Comparison of ENCODE assay signal across 8 mouse cellular contexts in genomic region chr10:81426897-81427296, GRCm38 (mm10). TPM values are rescaled to one million over a fixed set of nuclear protein-coding genes. Genes with fewer than 3 reads are reported as not detected.
DNase-seq lines count a peak whose midpoint lies in the region; ATAC-seq and TF ChIP-seq lines count a peak whose summit lies in the region.

No protein-coding gene starts in this region.

- H3K36me3 ChIP-seq in intestine, embryonic 16.5 days (ENCODE audit: control insufficient read depth, insufficient read depth, low read length) = no peaks in the 10 kb centered on the region
- H3K36me3 ChIP-seq in limb, embryonic 14.5 days (ENCODE audit: control insufficient read depth, insufficient read depth, low read length) = 0 out of 2 replicates have a peak, but pooled peaks cover 1% of the 10 kb centered on the region
- no peaks in the 10 kb centered on the region for H3K36me3 ChIP-seq in midbrain, embryonic 13.5 days

- peak overlapping the region; percentile 78 for H3K4me2 ChIP-seq in intestine, embryonic 16.5 days (ENCODE audit: low read depth, low read length)
- peak overlapping the region; percentile 71 for H3K4me2 ChIP-seq in limb, embryonic 14.5 days (replicated peaks; ENCODE audit: low read depth, low read length, severe bottlenecking)
- H3K4me2 ChIP-seq in midbrain, embryonic 13.5 days (replicated peaks) = peak overlapping the region; percentile 60

- H3K27ac ChIP-seq in intestine, embryonic 16.5 days (ENCODE audit: low read length) = peak overlapping the region; percentile 54
- H3K27ac ChIP-seq in limb, embryonic 14.5 days (replicated peaks; ENCODE audit: low read depth, low read length) = peak overlapping the region; percentile 29; the same call in 1 of the 2 replicates
- H3K27ac ChIP-seq in midbrain, embryonic 13.5 days = no peak overlapping the region

- 1% methylated on average over 33 of the region's 38 CpGs for WGBS in intestine, embryonic 16.5 days
- WGBS in limb, embryonic 14.5 days = 0% methylated on average over 21 of the region's 38 CpGs
- WGBS in midbrain, embryonic 13.5 days = 1% methylated on average over 18 of the region's 38 CpGs

- ATAC-seq in intestine, embryonic 16.5 days = no peak
- ATAC-seq in limb, embryonic 14.5 days (ENCODE audit: low FRiP score, low read depth) = no peak
- no peak for ATAC-seq in midbrain, embryonic 13.5 days

- peak overlapping the region; percentile 81 for H3K9ac ChIP-seq in intestine, embryonic 16.5 days (ENCODE audit: low read depth, low read length)
- peak overlapping the region; percentile 77 for H3K9ac ChIP-seq in limb, embryonic 14.5 days (ENCODE audit: low read depth, low read length, severe bottlenecking)
- peak overlapping the region; percentile 51 for H3K9ac ChIP-seq in midbrain, embryonic 13.5 days (replicated peaks)

- peaks cover 50% of the 10 kb centered on the region for H3K4me1 ChIP-seq in intestine, embryonic 16.5 days (ENCODE audit: control insufficient read depth, insufficient read depth, low read length)
- peaks cover 34% of the 10 kb centered on the region for H3K4me1 ChIP-seq in limb, embryonic 14.5 days (ENCODE audit: control insufficient read depth, insufficient read depth, low read length)
- peaks cover 55% of the 10 kb centered on the region for H3K4me1 ChIP-seq in midbrain, embryonic 13.5 days (replicated peaks)

- peaks cover 7% of the 10 kb centered on the region; the same call in 1 of the 2 replicates for H3K27me3 ChIP-seq in intestine, embryonic 16.5 days (replicated peaks; ENCODE audit: control insufficient read depth, insufficient read depth, low read length)
- H3K27me3 ChIP-seq in limb, embryonic 14.5 days (ENCODE audit: control insufficient read depth, insufficient read depth, low read length) = 0 out of 2 replicates have a peak, but pooled peaks cover 4% of the 10 kb centered on the region
- peaks cover 66% of the 10 kb centered on the region for H3K27me3 ChIP-seq in midbrain, embryonic 13.5 days

- H3K4me3 ChIP-seq in intestine, embryonic 16.5 days (ENCODE audit: low read length) = peak overlapping the region; percentile 66
- H3K4me3 ChIP-seq in limb, embryonic 14.5 days (replicated peaks; ENCODE audit: low read length) = peak overlapping the region; percentile 73
- peak overlapping the region; percentile 36 for H3K4me3 ChIP-seq in midbrain, embryonic 13.5 days (replicated peaks)

- DNase-seq in right cerebral cortex, postnatal 10 days (ENCODE audit: low spot score in 2 of 2) = peak; percentile 62 to 69
- no peak for DNase-seq in right cerebral cortex, postnatal 36 days (ENCODE audit: low spot score in 2 of 2)
- DNase-seq in cerebellum, postnatal 14 days = peak; percentile 79 to 80
- DNase-seq in gastrocnemius, postnatal 36 days = peak; percentile 67 to 71
- DNase-seq in limb, embryonic 14.5 days (ENCODE audit: low spot score) = no peak
- DNase-seq in testis, postnatal 14 days (ENCODE audit: low spot score) = peak; percentile 58

- no peaks in the 10 kb centered on the region for H3K9me3 ChIP-seq in intestine, embryonic 16.5 days (ENCODE audit: control insufficient read depth, low read length)
- H3K9me3 ChIP-seq in limb, embryonic 14.5 days (ENCODE audit: control insufficient read depth, low read length) = no peaks in the 10 kb centered on the region
- no peaks in the 10 kb centered on the region for H3K9me3 ChIP-seq in midbrain, embryonic 13.5 days

- intact Hi-C loops in gastrocnemius, postnatal 36 days (cut with DNase I) = no loop called here

- no peak for TF ChIP-seq POLR2A in limb, embryonic 14.5 days (IDR thresholded peaks at IDR 0.05; ENCODE audit: borderline replicate concordance, extremely low read depth, insufficient read depth, insufficient read length)

RNA-seq across cellular contexts. Expression of gene Nfic, which starts 28.5 kb away (rescaled TPM):
- 100 to 1,000 TPM; 219 to 237 TPM for total RNA-seq in gastrocnemius, postnatal 36 days (2021)
- 49.8 and 55.8 TPM in 2 replicates for polyA plus RNA-seq in intestine, embryonic 16.5 days (2015; fragmentation: Nextera tagmentation; extraction: Ambion mirVana)
- polyA plus RNA-seq in limb, embryonic 14.5 days (2012; rRNA removed) = 38.1 and 56.4 TPM in 2 replicates
- polyA plus RNA-seq in limb, embryonic 14.5 days (2014; fragmentation: Nextera tagmentation; extraction: Ambion mirVana) = 97.3 and 98.9 TPM in 2 replicates
- 13.1 and 15.2 TPM in 2 replicates for polyA plus RNA-seq in midbrain, embryonic 13.5 days (2015; fragmentation: Nextera tagmentation; extraction: Ambion mirVana)

RNA-seq across cellular contexts. Expression of gene Smim24, which starts 34.0 kb away (rescaled TPM):
- total RNA-seq in gastrocnemius, postnatal 36 days (2021) = under 1 TPM; 0.37 to 0.38 TPM
- 426 and 504 TPM in 2 replicates for polyA plus RNA-seq in intestine, embryonic 16.5 days (2015; fragmentation: Nextera tagmentation; extraction: Ambion mirVana)
- 7.5 and 7.8 TPM in 2 replicates for polyA plus RNA-seq in limb, embryonic 14.5 days (2012; rRNA removed)
- polyA plus RNA-seq in limb, embryonic 14.5 days (2014; fragmentation: Nextera tagmentation; extraction: Ambion mirVana) = 4.3 and 4.6 TPM in 2 replicates
- 1.4 and 1.9 TPM in 2 replicates for polyA plus RNA-seq in midbrain, embryonic 13.5 days (2015; fragmentation: Nextera tagmentation; extraction: Ambion mirVana)

RNA-seq across cellular contexts. Expression of gene Gm48552, which starts 38.1 kb away (rescaled TPM):
- total RNA-seq in gastrocnemius, postnatal 36 days (2021) = under 1 TPM; 0.59 to 0.77 TPM
- polyA plus RNA-seq in intestine, embryonic 16.5 days (2015; fragmentation: Nextera tagmentation; extraction: Ambion mirVana) = 0.55 and 1.8 TPM in 2 replicates
- polyA plus RNA-seq in limb, embryonic 14.5 days (2012; rRNA removed) = 6.8 and 9.5 TPM in 2 replicates
- 0.99 and 1.2 TPM in 2 replicates for polyA plus RNA-seq in limb, embryonic 14.5 days (2014; fragmentation: Nextera tagmentation; extraction: Ambion mirVana)
- 1.2 and 2.1 TPM in 2 replicates for polyA plus RNA-seq in midbrain, embryonic 13.5 days (2015; fragmentation: Nextera tagmentation; extraction: Ambion mirVana)

RNA-seq across cellular contexts. Expression of gene Gm48551, which starts 42.6 kb away (rescaled TPM):
- 1 to 10 TPM in 1 of 2 experiments, under 1 TPM in 1; 0.89 to 1.2 TPM for total RNA-seq in gastrocnemius, postnatal 36 days (2021)
- polyA plus RNA-seq in intestine, embryonic 16.5 days (2015; fragmentation: Nextera tagmentation; extraction: Ambion mirVana) = 2.9 and 3.7 TPM in 2 replicates
- polyA plus RNA-seq in limb, embryonic 14.5 days (2012; rRNA removed) = 4.3 and 5.0 TPM in 2 replicates
- polyA plus RNA-seq in limb, embryonic 14.5 days (2014; fragmentation: Nextera tagmentation; extraction: Ambion mirVana) = 1.1 and 2.9 TPM in 2 replicates
- polyA plus RNA-seq in midbrain, embryonic 13.5 days (2015; fragmentation: Nextera tagmentation; extraction: Ambion mirVana) = 6.9 and 7.2 TPM in 2 replicates

RNA-seq across cellular contexts. Expression of gene Dohh, which starts 42.7 kb away (rescaled TPM):
- total RNA-seq in gastrocnemius, postnatal 36 days (2021) = 10 to 100 TPM; 36.5 to 42.5 TPM
- polyA plus RNA-seq in intestine, embryonic 16.5 days (2015; fragmentation: Nextera tagmentation; extraction: Ambion mirVana) = 102 and 109 TPM in 2 replicates
- polyA plus RNA-seq in limb, embryonic 14.5 days (2012; rRNA removed) = 54.3 and 66.7 TPM in 2 replicates
- polyA plus RNA-seq in limb, embryonic 14.5 days (2014; fragmentation: Nextera tagmentation; extraction: Ambion mirVana) = 60.0 and 63.7 TPM in 2 replicates
- 73.5 TPM in 2 replicates for polyA plus RNA-seq in midbrain, embryonic 13.5 days (2015; fragmentation: Nextera tagmentation; extraction: Ambion mirVana)

Comparison
In these comparisons a context has a peak if more than half of its experiments do, and no peak if none do; other contexts are left out.
1. DNase-seq: peak in right cerebral cortex, postnatal 10 days (2 of 2), cerebellum, postnatal 14 days (2 of 2), gastrocnemius, postnatal 36 days (2 of 2) and testis, postnatal 14 days (single experiment); none in right cerebral cortex, postnatal 36 days (0 of 2) and limb, embryonic 14.5 days (single experiment).
2. RNA of gene Smim24, which starts 34.0 kb away (polyA plus RNA-seq): 426 to 504 TPM in intestine, embryonic 16.5 days; 4.3 to 7.8 TPM in limb, embryonic 14.5 days and 1.4 to 1.9 TPM in midbrain, embryonic 13.5 days; every median in the first group is over 10 times any median in the second.
3. Peak in every context shown above with its lines, with median percentiles within 50 percentile points of each other: H3K4me2 ChIP-seq, H3K4me3 ChIP-seq and H3K9ac ChIP-seq.